Mouse (Mus musculus) spleen, adult 12 weeks (tissue): Measurements from ENCODE around the gene Pomt1.

Experiments
- DNase-seq: peaks from one replicate; pipeline ENCODE4 v3.0.0; 2022; ENCODE audit warnings: low spot score

The Pomt1 gene

DNA sequence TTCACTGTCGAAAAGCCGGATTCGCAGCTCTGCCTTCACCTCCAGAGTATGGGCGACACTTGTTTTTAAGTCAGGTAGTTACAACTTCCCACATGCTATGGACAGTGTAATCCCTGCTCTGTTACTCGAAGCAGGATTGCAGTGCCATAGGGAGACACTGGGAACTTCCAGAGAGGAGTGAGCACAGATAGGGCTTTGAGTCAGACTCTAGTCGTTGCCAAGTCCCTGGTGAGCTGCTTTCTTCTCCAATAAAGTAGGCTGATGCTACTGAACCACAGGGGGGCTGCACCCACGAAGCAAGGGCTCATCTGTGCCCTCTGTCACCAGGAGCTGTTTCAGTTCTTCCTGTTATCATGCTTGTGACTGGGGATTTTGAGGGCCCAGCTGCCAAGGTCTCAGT is 14.8 kb upstream of the Pomt1 start:
- no peak for DNase-seq

DNA sequence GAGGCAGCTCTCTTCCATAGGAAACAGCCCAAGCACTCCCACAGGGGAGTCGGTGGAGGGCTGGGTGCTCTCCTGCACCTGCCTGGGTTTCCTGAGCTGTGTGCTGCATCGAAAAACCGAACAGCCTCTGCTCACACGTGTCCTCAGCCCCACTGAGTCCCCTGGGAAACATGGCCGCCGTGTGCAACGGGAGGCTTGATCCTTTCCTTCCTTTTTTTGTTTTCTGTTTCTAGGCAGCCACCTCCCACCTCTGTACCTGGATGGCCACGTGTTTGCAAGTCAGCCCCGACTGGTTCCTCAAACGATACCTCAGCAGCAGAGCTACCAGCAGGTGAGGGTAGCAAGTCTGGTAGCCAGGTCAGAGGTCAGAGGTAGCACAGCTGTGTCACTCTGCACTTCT is 14.3 kb upstream of the Pomt1 start:
- DNase-seq = no peak

DNA sequence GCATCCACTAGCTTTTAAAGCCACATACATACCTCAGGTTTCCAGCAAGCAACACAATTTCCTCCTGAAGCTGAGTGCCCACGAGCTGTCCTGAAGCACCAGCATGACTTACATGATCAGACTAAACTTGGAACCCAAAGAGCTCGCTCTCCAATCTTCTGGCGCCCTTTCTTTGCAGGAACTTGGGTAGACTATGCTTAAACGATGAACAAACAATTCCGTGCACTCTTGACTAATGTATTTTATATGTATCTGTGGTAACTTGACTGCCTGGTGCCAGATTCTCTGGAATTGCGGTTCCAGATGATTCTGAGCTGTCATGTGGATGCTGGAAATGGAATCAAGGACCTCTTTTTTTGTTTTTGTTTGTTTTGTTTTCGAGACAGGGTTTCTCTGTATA is 957 bp upstream of the Pomt1 start:
- no peak for DNase-seq

GRCm38 (mm10) chr2:32236760-32237487 is 534 bp downstream of the Pomt1 start:
- DNase-seq = peak; percentile 35

- DNase-seq = no peak
Measured at GRCm38 (mm10) chr2:32237571-32237970, 1.2 kb downstream of the Pomt1 start.

DNA sequence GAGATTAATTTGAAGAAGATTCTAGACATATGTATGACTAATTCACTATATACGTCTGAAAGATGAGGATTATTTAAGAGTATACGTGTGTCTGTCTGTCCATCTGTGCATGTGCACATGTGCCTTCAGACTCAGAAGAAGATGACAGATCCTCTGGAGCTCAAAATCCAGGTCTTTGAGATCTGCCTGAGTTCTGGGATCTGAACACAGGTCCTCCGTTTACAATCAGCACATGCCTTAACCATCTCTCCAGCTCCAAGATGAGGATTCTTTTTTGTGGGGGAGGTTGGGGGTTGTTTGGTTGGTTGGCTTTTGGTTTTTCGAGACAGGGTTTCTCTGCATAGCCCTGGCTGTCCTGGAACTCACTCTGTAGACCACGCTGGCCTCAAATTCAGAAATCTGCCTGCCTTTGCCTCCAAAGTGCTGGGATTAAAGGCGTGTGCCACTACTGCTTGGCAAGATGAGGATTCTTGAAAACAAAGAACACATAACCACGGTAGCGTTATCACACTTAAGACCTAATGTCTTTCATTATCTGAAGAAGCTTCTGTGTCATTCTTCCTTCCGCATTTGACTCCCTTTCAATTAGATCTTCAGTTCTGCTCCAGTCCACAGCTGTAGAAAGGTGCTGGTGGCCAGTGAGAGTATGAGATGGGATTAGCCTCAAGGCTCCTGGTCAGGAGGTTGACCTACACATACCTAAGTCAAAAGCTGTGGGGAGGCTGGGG is 2.5 kb downstream of the Pomt1 start:
- no peak for DNase-seq

GRCm38 (mm10) chr2:32240591-32240990 is 4.2 kb downstream of the Pomt1 start:
- DNase-seq = no peak

DNA sequence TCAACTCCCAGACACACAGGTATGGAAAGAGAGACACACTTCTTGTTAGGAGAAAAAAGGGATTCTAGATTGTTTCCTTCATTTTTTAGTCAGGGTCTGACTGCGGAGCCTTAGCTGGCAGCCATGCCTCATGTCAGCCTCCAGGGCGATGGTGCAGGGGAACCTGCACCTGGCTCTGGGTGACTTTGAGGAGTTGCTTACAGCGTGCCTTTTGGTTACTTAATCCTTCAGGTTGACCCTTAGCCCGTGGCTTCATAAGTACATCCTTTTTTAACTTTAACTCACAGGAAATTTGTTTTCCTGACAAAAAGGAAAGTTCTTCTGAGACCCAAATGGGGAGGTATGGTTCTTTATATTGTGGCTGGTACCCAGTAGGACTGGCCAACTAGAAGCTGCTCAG is 6.6 kb downstream of the Pomt1 start:
- no peak for DNase-seq

DNA sequence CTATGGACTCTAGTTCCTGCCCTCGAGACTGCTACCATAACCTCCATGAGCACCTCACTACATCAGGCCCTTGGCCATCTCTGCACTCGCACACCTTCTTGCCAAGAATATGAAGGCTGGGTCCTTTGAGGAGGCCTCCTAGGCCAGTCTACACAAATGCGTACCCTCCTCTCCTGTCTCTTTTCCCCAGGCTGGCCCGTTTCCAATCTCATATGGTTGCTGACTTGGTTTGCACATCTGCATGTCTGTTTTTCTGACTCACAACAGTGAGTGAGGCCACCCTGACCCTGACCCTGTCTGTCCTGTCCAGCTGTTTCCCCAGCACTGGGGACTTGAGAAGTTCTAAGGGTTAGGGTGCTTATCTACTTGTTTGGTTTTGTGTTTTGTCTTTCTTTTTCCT is 10.4 kb downstream of the Pomt1 start:
- no peak for DNase-seq

DNA sequence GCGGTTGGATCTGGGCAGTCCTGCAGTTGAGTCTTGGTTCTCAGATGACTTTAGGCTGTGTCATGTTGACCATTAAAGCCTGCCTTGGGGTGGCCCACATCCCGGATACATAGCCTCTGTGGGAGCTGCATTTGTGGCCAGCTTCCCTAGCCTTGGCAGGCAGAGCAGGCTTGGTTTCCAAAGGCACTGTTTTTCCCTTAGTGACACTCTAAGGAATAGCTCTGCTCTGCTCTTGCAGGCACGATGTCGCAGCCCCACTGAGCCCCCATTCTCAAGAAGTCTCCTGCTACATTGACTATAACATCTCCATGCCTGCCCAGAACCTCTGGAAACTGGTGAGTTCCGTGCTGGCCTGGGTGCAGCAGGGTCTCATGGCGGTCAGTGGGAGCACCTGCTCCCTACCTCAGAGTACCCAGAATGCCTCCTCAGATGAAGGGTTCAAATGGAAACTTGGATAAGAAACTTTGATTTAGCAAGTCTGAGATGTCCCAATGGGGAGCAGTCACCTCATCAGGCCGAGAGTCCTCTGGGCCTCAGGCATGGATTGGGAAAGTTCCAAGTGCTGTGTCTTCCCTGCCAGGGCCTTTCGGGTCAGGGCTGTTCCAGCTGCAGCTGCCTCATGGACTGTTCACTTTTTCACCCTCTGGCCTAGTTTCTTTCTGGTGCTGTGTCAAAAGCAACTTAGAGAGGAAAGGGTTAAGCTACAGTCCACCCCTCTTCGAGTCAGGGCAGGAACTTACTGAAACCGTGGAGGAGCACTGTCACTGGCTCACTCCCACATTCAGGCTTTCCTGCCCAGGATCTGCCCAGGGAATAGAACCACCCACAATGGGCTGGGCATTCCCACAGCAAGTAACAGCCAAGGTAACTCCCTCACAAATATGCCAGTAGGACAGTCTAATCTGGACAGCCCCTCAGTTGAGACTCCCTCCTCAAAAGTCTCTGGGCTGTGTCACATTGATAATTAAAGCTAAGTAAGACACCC is 12.3 kb downstream of the Pomt1 start:
- no peak for DNase-seq

- no peak for DNase-seq
Measured at GRCm38 (mm10) chr2:32251791-32252527, 15.6 kb downstream of the Pomt1 start.

DNA sequence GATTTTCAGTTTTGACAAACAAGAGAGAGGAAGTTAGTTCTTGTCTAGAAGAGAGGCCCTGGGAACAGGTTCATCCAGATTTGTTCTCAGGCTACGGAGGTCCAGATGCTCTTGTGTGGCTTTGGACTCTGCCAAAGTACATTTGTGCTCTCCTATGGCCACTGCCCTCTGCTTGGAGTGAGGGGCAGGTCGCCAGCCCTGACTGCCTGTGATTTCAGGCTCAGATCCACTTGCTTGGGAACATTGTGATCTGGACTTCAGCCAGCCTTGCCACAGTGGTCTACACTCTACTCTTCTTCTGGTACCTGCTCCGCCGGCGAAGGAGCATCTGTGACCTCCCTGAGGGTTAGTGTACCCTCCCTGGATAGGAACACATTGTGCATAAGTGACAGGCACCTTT is 16.3 kb downstream of the Pomt1 start:
- DNase-seq = no peak

GRCm38 (mm10) chr2:32253352-32253751 is 17.0 kb downstream of the Pomt1 start:
- DNase-seq = no peak

- no peak for DNase-seq
Measured at GRCm38 (mm10) chr2:32254563-32254962, 18.2 kb downstream of the Pomt1 start.

DNA sequence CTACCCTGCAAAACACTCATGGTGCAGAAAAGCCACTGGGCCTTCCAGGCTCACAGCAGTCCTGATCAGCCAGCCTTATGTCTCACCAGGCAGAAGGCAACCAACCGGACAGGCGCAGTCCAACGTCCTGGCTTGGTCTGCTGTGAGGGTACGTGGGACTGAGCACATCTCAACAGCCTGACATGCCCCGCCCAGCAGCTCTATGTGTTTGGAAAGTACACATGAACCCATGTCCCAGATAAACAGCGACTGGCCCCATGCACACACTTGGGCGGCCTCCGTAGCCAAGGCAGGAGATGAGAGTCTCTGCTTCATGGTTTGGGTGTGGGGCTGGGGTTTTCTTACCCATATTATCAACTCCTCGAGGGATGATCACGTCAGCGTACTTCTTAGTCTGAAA is 19.9 kb downstream of the Pomt1 start:
- no peak for DNase-seq

GRCm38 (mm10) chr2:32258887-32259533 is 22.6 kb downstream of the Pomt1 start:
- DNase-seq = no peak

GRCm38 (mm10) chr2:32259657-32260417 is 23.4 kb downstream of the Pomt1 start, which contains the start of gene Uck1:
Uck1 (minus strand) TSS chr2:32260159.
- peak; percentile 85 for DNase-seq

- DNase-seq = peak; percentile 66
Measured at GRCm38 (mm10) chr2:32260635-32261034, 24.2 kb downstream of the Pomt1 start.

DNA sequence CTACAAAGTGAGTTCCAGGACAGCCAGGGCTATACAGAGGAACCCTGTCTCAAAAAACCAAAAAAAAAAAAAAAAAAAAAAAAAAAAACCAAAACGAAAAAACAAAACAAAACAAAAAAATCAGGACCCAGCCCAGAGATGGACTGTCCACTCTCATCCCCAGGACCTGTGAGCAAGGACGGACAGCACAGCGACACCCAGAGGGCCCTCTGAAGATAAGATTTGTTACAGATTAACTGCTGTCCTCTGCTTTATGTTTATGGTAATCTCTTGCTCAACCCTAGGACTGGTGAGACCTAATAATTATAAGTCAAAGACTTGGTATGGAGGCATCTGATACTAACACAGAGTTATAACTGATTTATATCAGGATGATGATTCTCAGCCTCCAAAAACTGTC is 39.4 kb downstream of the Pomt1 start:
- no peak for DNase-seq

DNA sequence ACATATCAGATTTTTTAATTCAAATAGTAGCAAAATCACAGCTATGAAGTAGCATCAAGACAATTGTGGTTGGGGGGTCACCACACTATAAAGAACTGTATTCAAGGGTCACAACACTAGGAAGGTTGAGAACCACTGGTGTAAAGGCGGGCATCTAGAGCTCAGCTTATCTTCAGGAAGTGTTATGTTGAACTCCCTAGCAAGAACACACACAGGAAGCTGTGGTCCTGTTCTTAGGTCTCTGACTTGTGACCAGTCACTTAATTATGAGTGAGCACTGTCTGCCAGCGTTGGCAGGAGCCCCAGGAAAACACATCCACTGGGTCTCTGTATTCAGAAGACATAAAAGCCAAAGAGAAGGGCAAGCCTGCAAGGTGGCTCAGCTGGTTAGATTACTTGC is 45.9 kb downstream of the Pomt1 start:
- no peak for DNase-seq
